Mouse (Mus musculus): ENCODE results near the gene Kirrel3.

GRCm38 (mm10) chr9:34766792-34767623, 281.3 kb downstream of the Kirrel3 start:
- TF ChIP-seq GATA1 (IDR thresholded peaks at IDR 0.05; ENCODE audit: borderline replicate concordance, low read length) (no peak), POLR2AphosphoS5 (IDR thresholded peaks at IDR 0.05; ENCODE audit: insufficient replicate concordance, low read depth, low read length) (no peak), CTCF (IDR thresholded peaks at IDR 0.05; ENCODE audit: low read depth, low read length) (no peak), GATA2 (IDR thresholded peaks at IDR 0.05; ENCODE audit: borderline replicate concordance, low read depth, low read length) (no peak), TAL1 (conservative IDR thresholded peaks at IDR 0.05; ENCODE audit: low read depth, low read length) (no peak)
